Comparison of ENCODE assay signal across 8 mouse cellular contexts in the genomic region with DNA sequence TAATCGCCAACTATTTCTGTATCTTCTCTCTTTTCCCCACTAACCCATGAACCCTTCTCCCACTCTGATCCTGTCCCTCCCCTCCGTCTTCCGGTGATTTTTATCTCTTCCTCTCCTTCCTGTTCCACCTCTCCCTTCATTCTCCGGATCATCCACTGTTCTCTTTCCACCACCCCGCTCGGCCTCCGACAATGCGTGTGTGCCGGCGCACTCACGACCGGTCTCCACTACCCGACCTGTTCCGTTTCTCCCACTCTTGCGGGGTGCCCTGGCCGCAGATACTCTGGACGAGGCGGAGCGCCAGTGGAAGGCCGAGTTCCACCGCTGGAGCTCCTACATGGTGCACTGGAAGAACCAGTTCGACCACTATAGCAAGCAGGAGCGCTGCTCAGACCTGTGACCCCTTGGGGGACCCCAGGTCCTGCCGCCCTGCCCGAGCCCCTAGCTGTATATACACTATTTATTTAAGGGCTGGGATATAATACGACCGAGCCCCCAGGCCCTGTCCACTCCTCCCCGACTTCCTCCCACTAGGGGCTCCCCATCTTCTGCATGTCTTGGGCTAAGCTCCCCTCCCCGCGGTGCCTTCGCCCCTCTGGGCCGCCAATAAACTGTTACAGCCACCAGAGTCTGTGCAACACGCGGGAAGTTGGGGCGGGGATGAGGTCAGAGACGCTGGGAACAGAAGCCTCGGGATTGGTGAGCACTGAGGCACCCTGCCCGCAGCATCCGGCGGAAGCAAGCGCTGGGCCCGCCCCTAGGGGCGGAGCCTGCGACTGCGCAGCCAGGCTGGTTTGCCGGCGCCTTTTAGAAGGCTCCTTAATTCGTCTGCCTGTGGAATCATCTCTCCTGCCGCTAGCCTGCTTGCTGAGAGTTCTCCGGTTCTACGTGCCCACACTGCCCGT. TPM values are rescaled to one million over a fixed set of nuclear protein-coding genes. Genes with fewer than 3 reads are reported as not detected.
A peak's percentile ranks its signal among the peaks of the same experiment; 100 is the strongest.
DNase-seq lines count a peak whose midpoint lies in the region; ATAC-seq and TF ChIP-seq lines count a peak whose summit lies in the region.

A gene (plus strand): TSS at position 791 of the 905 bp plus-strand sequence.

- peak within 1 kb of the TSS; percentile 96 for H3K9ac ChIP-seq in ES-E14 (ENCODE audit: insufficient read depth, low read depth, low read length, poor library complexity, severe bottlenecking)
- H3K9ac ChIP-seq in forebrain, embryonic 15.5 days (replicated peaks): peak within 1 kb of the TSS; percentile 82

- peak; percentile 87 for DNase-seq in ES-E14 (ENCODE audit: low read depth, low spot score)
- DNase-seq in cerebellum, adult 11-12 months: peak; percentile 97
- peak; percentile 88 for DNase-seq in heart, postnatal 25 days (ENCODE audit: low spot score)
- DNase-seq in layer of hippocampus, adult 18-20 months (ENCODE audit: low spot score in 2 of 2): peak; percentile 95 to 98
- DNase-seq in lung, adult 2 months: peak; percentile 91
- peak; percentile 90 to 92 for DNase-seq in thymus, adult 18-20 months

- intact Hi-C loops in heart, postnatal 25 days (cut with DNase I): loop anchor here (5.0 kb wide), 1 partner anchor 208 kb away; a partner anchor contains a TSS

- ATAC-seq in forebrain, embryonic 15.5 days (replicated peaks): peak; percentile 97
- ATAC-seq in neutrophil, adult 5-6 weeks (ENCODE audit: extremely low read depth, insufficient number of reproducible peaks, low FRiP score, poor library complexity, severe bottlenecking): peak; percentile 85

- in situ Hi-C loops in ES-E14 (cut with MboI; ENCODE audit: low sequenced_read_pairs in 2 of 2, unreplicated experiment in 2 of 2): no loop called here

- peak within 1 kb of the TSS; percentile 80 for H3K27ac ChIP-seq in ES-E14 (ENCODE audit: insufficient read depth, low read depth, low read length, poor library complexity, severe bottlenecking)
- peak within 1 kb of the TSS; percentile 89 for H3K27ac ChIP-seq in forebrain, embryonic 15.5 days (replicated peaks)

- H3K4me2 ChIP-seq in forebrain, embryonic 15.5 days (replicated peaks): peak within 1 kb of the TSS; percentile 100

- peaks cover 45% of the 10 kb centered on the region for H3K36me3 ChIP-seq in ES-E14 (ENCODE audit: control insufficient read depth, insufficient read depth, low read length, poor library complexity, severe bottlenecking)
- H3K36me3 ChIP-seq in forebrain, embryonic 15.5 days: peaks cover 41% of the 10 kb centered on the region

- no peaks in the 10 kb centered on the region for H3K9me3 ChIP-seq in ES-E14 (ENCODE audit: control insufficient read depth, insufficient read depth, low read depth, low read length)
- H3K9me3 ChIP-seq in forebrain, embryonic 15.5 days: no peaks in the 10 kb centered on the region

- TF ChIP-seq POLR2A in lung, adult 2 months (IDR thresholded peaks at IDR 0.05; ENCODE audit: borderline replicate concordance, extremely low read depth, low read depth, low read length): peak; percentile 54

- peak within 1 kb of the TSS; percentile 70 to 93 for H3K4me3 ChIP-seq in ES-E14 (ENCODE audit: insufficient read depth in 1 of 2, low read depth in 1 of 2, low read length in 2 of 2, poor library complexity in 1 of 2, severe bottlenecking in 1 of 2)
- peak within 1 kb of the TSS; percentile 61 for H3K4me3 ChIP-seq in forebrain, embryonic 15.5 days
- peak within 1 kb of the TSS; percentile 67 for H3K4me3 ChIP-seq in lung, adult 2 months (replicated peaks; ENCODE audit: extremely low read depth, low read depth, low read length)

- peaks cover 0 to 14% of the 10 kb centered on the region in 2 experiments; a peak in 1 of 4 replicates for H3K4me1 ChIP-seq in ES-E14 (ENCODE audit: control insufficient read depth in 2 of 2, insufficient read depth in 2 of 2, low read length in 2 of 2, poor library complexity in 1 of 2)
- peaks cover 25% of the 10 kb centered on the region for H3K4me1 ChIP-seq in forebrain, embryonic 15.5 days
- no peaks in the 10 kb centered on the region for H3K4me1 ChIP-seq in lung, adult 2 months (ENCODE audit: control insufficient read depth, insufficient read depth, low read length)

- TF ChIP-seq CTCF in lung, adult 2 months (IDR thresholded peaks at IDR 0.05; ENCODE audit: insufficient read depth, low read length): no peak

- peaks cover 16% of the 10 kb centered on the region for H3K27me3 ChIP-seq in forebrain, embryonic 15.5 days

- 0% methylated on average over 52 of the region's 52 CpGs for WGBS in forebrain, embryonic 15.5 days
- WGBS in lung, adult 2 months: under 1% methylated on average over 52 of the region's 52 CpGs

TF ChIP-seq in ES-E14, 5 proteins besides CTCF, POLR2A, EP300 and RAD21:
- TF ChIP-seq ZNF384 (IDR thresholded peaks at IDR 0.05; ENCODE audit: low read depth, low read length) (no peak), HCFC1 (IDR thresholded peaks at IDR 0.05; ENCODE audit: borderline replicate concordance, insufficient read depth, low read length) (no peak; the same call in 1 of the 2 replicates), MAFK (IDR thresholded peaks at IDR 0.05; ENCODE audit: insufficient read depth, low read depth, low read length) (no peak), ZC3H11A (IDR thresholded peaks at IDR 0.05; ENCODE audit: borderline replicate concordance, low read depth, low read length) (no peak), CHD2 (IDR thresholded peaks at IDR 0.05; ENCODE audit: low read depth, low read length) (no peak; the same call in 1 of the 2 replicates)

RNA-seq across cellular contexts. Expression of the gene that starts here (rescaled TPM):
- 3.6 and 6.3 TPM in 2 replicates for total RNA-seq in ES-E14 (2012; rRNA removed)
- polyA plus RNA-seq in forebrain, embryonic 15.5 days (2015; fragmentation: Nextera tagmentation; extraction: Ambion mirVana): 8.4 and 9.4 TPM in 2 replicates
- 1 to 10 TPM; 8.3 to 8.7 TPM for total RNA-seq in heart, postnatal 25 days (2021)
- total RNA-seq in layer of hippocampus, adult 18-20 months (2021): 10 to 100 TPM; 10.9 to 11.7 TPM
- 7.0 and 7.1 TPM in 2 replicates for polyA plus RNA-seq in lung, adult 2 months (2012; rRNA removed)
- total RNA-seq in neutrophil, adult 5-6 weeks (2017): 3.8 and 4.2 TPM in 2 replicates

Comparison
In these comparisons a context has a peak if more than half of its experiments do, and no peak if none do; other contexts are left out.
1. Peak in every context shown above with its lines: DNase-seq, ATAC-seq, H3K4me3 ChIP-seq and H3K27ac ChIP-seq.